Mouse (Mus musculus): Measurements from ENCODE around the gene Tmem208. TPM values are rescaled to one million over a fixed set of nuclear protein-coding genes. Genes with fewer than 3 reads are reported as not detected.
A peak's percentile ranks its signal among the peaks of the same experiment; 100 is the strongest.

The Tmem208 gene
- polyA plus RNA-seq, 1 experiment from 2014 or later: 91.4 TPM

DNA sequence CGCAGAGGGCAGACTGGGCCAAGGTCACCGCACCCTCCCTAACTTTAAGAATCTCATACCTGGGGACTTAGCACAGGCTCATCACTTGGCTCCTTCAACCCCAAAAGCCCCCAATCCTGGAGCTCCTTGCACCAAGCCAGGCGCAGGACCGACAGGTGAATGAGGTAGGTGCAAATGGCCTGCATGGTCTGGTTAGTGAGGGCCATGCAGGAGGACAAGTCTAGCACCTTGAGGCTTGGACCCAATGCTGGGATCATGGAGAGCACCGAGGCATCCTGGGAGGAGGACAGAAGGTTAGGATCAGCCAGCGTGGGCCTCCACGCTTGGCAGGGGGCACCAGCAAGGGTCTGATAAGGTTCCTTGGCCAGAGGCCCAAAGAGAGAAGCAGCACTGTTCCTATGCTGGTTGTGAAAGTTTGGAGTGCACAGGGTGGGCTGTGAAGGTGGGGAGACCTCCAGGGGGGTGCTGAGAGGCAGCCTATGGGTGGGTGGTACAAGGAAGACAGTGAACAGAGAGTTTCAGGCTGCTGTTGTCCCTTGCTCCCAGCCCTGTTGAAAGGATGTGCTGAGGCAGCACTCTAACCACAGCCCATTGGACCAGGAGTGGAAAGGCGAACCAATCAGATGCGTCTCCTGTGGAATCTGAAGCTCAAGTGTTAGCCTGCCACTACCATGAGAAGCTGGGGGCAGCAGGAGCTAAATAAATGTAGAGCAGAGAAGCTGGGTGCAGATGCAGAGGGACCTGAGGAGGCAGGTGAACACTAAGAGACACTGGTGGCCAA is 12.3 kb upstream of the Tmem208 start:
- Histone ChIP-seq H3K36me3 (ENCODE audit: control insufficient read depth, insufficient read depth, low read length) (peaks cover 7% of the 10 kb centered on the region), H3K9me3 (ENCODE audit: control insufficient read depth, low read length) (no peaks in the 10 kb centered on the region), H3K9ac (ENCODE audit: low read length) (no peak overlapping the region), H3K4me3 (ENCODE audit: low read depth, low read length) (no peak overlapping the region), H3K27ac (ENCODE audit: low read depth, low read length) (no peak overlapping the region), H3K27me3 (ENCODE audit: control insufficient read depth, insufficient read depth, low read length) (no peaks in the 10 kb centered on the region), H3K4me1 (ENCODE audit: control insufficient read depth, insufficient read depth, low read length) (no peaks in the 10 kb centered on the region), H3K4me2 (no peak overlapping the region)
- ATAC-seq (ENCODE audit: low FRiP score) (no peak), DNase-seq (ENCODE audit: low spot score, missing footprints) (peak; percentile 65)
- WGBS: 82% methylated on average over 9 of the region's 9 CpGs

DNA sequence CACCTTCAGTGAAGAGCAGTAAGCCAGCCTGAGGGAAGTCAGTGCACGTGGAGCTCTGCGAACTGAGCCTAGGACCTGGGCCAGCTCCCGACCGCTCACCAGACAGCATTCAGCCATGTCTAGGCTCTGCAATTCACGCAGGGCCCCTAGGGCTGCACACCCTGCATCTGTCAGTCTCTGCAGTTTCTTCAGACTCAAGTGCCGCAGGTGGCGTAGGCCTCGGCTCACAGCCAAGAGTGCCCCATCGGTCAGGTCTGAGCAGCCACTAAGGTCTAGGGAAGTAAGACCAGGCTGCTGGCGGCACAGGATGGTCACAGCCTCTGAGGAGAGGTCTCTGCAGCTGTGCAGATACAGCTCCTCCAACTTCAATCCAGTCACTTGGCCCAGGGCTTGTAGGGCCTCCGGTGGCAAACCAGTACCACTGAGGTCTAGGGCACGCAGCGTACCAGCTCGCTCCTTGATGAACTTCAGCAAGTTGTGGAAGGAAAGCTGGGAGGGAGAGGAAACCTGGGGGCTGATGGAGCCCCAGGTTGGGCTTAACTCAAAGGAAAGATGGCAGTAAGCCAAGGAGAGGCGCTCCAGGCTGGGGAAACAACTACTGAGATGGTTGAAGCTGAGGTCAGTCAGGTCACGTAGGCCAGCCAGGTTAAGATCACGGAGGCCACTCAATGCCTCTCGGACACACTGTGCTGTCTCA is 10.9 kb upstream of the Tmem208 start:
- Histone ChIP-seq H3K27me3 (ENCODE audit: control insufficient read depth, insufficient read depth, low read length) (no peaks in the 10 kb centered on the region), H3K9me3 (ENCODE audit: control insufficient read depth, low read length) (no peaks in the 10 kb centered on the region), H3K27ac (ENCODE audit: low read depth, low read length) (no peak overlapping the region), H3K4me3 (ENCODE audit: low read depth, low read length) (no peak overlapping the region), H3K4me1 (ENCODE audit: control insufficient read depth, insufficient read depth, low read length) (no peaks in the 10 kb centered on the region), H3K4me2 (no peak overlapping the region), H3K9ac (ENCODE audit: low read length) (no peak overlapping the region), H3K36me3 (ENCODE audit: control insufficient read depth, insufficient read depth, low read length) (peaks cover 7% of the 10 kb centered on the region)
- ATAC-seq (ENCODE audit: low FRiP score): no peak
- 93% methylated on average over 18 of the region's 18 CpGs for WGBS
- DNase-seq (ENCODE audit: low spot score, missing footprints): peak; percentile 69

- Histone ChIP-seq H3K27me3 (ENCODE audit: control insufficient read depth, insufficient read depth, low read length) (no peaks in the 10 kb centered on the region), H3K4me3 (ENCODE audit: low read depth, low read length) (no peak overlapping the region), H3K4me1 (ENCODE audit: control insufficient read depth, insufficient read depth, low read length) (no peaks in the 10 kb centered on the region), H3K27ac (ENCODE audit: low read depth, low read length) (no peak overlapping the region), H3K9me3 (ENCODE audit: control insufficient read depth, low read length) (no peaks in the 10 kb centered on the region), H3K4me2 (no peak overlapping the region), H3K9ac (ENCODE audit: low read length) (no peak overlapping the region), H3K36me3 (ENCODE audit: control insufficient read depth, insufficient read depth, low read length) (peaks cover 5% of the 10 kb centered on the region)
- no peak for DNase-seq (ENCODE audit: low spot score, missing footprints)
- WGBS: 92% methylated on average over 4 of the region's 4 CpGs
- ATAC-seq (ENCODE audit: low FRiP score): no peak
These were observed 8.2 kb upstream of the Tmem208 start for GRCm38 (mm10) chr8:105317941-105318340.

GRCm38 (mm10) chr8:105318662-105319190 is 7.4 kb upstream of the Tmem208 start:
- Histone ChIP-seq H3K4me1 (ENCODE audit: control insufficient read depth, insufficient read depth, low read length) (no peaks in the 10 kb centered on the region), H3K4me3 (ENCODE audit: low read depth, low read length) (no peak overlapping the region), H3K27ac (ENCODE audit: low read depth, low read length) (no peak overlapping the region), H3K9me3 (ENCODE audit: control insufficient read depth, low read length) (no peaks in the 10 kb centered on the region), H3K4me2 (no peak overlapping the region), H3K9ac (ENCODE audit: low read length) (no peak overlapping the region), H3K36me3 (ENCODE audit: control insufficient read depth, insufficient read depth, low read length) (peaks cover under 1% of the 10 kb centered on the region; the same call in 1 of the 2 replicates), H3K27me3 (ENCODE audit: control insufficient read depth, insufficient read depth, low read length) (no peaks in the 10 kb centered on the region)
- DNase-seq (ENCODE audit: low spot score, missing footprints): no peak
- whole genome bisulfite sequencing: 81% methylated on average over 11 of the region's 11 CpGs
- no peak for ATAC-seq (ENCODE audit: low FRiP score)

DNA sequence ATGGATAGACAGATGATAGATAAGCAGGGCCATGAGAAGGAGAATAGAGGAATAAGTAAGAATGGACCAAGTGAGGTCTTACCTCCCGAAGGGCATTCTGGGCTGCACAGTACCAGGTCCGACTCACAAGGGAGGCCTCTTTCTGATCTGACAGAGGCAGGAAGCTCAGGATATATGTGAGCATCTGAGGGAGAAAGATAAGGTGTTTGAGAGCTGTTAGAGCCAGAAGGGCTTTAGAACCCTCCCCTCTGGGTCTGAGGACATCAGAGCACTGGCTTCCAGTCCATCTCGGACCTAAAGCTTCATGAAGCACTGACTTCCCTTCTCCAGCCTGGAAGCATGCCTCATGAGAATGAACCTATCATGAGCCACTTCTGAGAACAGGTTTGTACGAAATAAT is 3.0 kb upstream of the Tmem208 start:
- Histone ChIP-seq H3K9ac (ENCODE audit: low read length) (no peak overlapping the region), H3K27ac (ENCODE audit: low read depth, low read length) (no peak overlapping the region), H3K9me3 (ENCODE audit: control insufficient read depth, low read length) (no peaks in the 10 kb centered on the region), H3K27me3 (ENCODE audit: control insufficient read depth, insufficient read depth, low read length) (no peaks in the 10 kb centered on the region), H3K4me3 (ENCODE audit: low read depth, low read length) (no peak overlapping the region), H3K36me3 (ENCODE audit: control insufficient read depth, insufficient read depth, low read length) (no peaks in the 10 kb centered on the region), H3K4me2 (no peak overlapping the region), H3K4me1 (ENCODE audit: control insufficient read depth, insufficient read depth, low read length) (peaks cover 12% of the 10 kb centered on the region)
- DNase-seq (ENCODE audit: low spot score, missing footprints): no peak
- no peak for ATAC-seq (ENCODE audit: low FRiP score)
- WGBS: 89% methylated on average over 4 of the region's 4 CpGs

- DNase-seq (ENCODE audit: low spot score, missing footprints) (peak; percentile 88), ATAC-seq (ENCODE audit: low FRiP score) (peak; percentile 78)
- 1% methylated on average over 12 of the region's 12 CpGs for WGBS
These were observed 487 bp upstream of the Tmem208 start for GRCm38 (mm10) chr8:105325641-105326093.

DNA sequence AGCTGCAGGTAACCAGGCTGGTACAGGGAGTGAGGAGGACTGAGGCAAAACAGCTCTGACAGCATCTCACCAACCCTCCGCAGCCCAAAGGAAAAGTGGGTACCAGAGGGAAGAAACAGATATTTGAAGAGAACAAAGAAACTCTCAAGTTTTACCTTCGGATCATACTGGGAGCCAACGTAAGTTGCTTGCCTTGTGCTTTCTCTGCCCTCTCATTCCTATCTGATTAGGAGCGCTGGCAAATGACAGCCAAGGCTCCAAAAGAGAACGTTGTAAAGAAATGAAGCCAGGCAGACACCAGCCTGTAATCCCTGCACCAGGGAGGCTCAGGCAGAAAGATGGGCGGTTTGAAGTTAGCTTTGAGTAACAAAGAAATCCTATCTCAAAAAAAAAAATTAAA is 814 bp downstream of the Tmem208 start:
- Histone ChIP-seq H3K4me1 (ENCODE audit: control insufficient read depth, insufficient read depth, low read length) (peaks cover 12% of the 10 kb centered on the region), H3K36me3 (ENCODE audit: control insufficient read depth, insufficient read depth, low read length) (peaks cover 27% of the 10 kb centered on the region), H3K9me3 (ENCODE audit: control insufficient read depth, low read length) (no peaks in the 10 kb centered on the region), H3K27ac (ENCODE audit: low read depth, low read length) (no peak overlapping the region), H3K4me2 (peak overlapping the region; percentile 78), H3K4me3 (ENCODE audit: low read depth, low read length) (peak overlapping the region; percentile 77), H3K27me3 (ENCODE audit: control insufficient read depth, insufficient read depth, low read length) (no peaks in the 10 kb centered on the region), H3K9ac (ENCODE audit: low read length) (peak overlapping the region; percentile 74)
- DNase-seq (ENCODE audit: low spot score, missing footprints): no peak
- ATAC-seq (ENCODE audit: low FRiP score): no peak
- WGBS: 50% methylated on average over 6 of the region's 6 CpGs

More at GRCm38 (mm10) chr8:105325641-105326093, 487 bp upstream of the Tmem208 start:
- Histone ChIP-seq H3K9ac (ENCODE audit: low read length) (peak overlapping the region; percentile 74), H3K9me3 (ENCODE audit: control insufficient read depth, low read length) (no peaks in the 10 kb centered on the region), H3K4me1 (ENCODE audit: control insufficient read depth, insufficient read depth, low read length) (peaks cover 12% of the 10 kb centered on the region), H3K27me3 (ENCODE audit: control insufficient read depth, insufficient read depth, low read length) (no peaks in the 10 kb centered on the region), H3K4me3 (ENCODE audit: low read depth, low read length) (peak overlapping the region; percentile 77), H3K4me2 (peak overlapping the region; percentile 78), H3K36me3 (ENCODE audit: control insufficient read depth, insufficient read depth, low read length) (peaks cover 17% of the 10 kb centered on the region; the same call in 1 of the 2 replicates), H3K27ac (ENCODE audit: low read depth, low read length) (no peak overlapping the region)

DNA sequence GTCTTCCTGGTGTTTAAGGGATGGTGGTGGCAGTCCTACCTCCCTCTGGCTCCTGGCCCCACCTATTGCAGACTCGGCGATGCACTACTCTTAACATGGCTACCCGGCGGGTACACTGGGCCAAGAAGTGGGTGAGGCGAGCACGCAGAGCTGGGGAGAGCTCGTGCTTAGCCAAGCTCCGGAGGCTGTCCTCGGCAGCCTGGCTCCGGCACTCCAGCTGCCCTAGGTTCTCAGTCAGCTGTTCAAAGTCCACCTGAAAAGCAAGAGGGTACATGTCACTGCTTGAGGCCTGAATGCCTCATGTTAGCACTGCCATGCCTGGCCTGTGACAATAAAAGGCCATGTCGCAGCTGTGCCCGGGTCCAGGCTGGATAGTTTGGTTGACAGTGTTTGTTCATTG is 4.2 kb downstream of the Tmem208 start:
- H3K9ac ChIP-seq (ENCODE audit: low read length): no peak overlapping the region
- peaks cover 34% of the 10 kb centered on the region for H3K36me3 ChIP-seq (ENCODE audit: control insufficient read depth, insufficient read depth, low read length)
- DNase-seq (ENCODE audit: low spot score, missing footprints) (no peak), ATAC-seq (ENCODE audit: low FRiP score) (no peak)
- H3K4me1 ChIP-seq (ENCODE audit: control insufficient read depth, insufficient read depth, low read length): peaks cover 10% of the 10 kb centered on the region
- H3K27me3 ChIP-seq (ENCODE audit: control insufficient read depth, insufficient read depth, low read length): no peaks in the 10 kb centered on the region
- H3K27ac ChIP-seq (ENCODE audit: low read depth, low read length): no peak overlapping the region
- no peaks in the 10 kb centered on the region for H3K9me3 ChIP-seq (ENCODE audit: control insufficient read depth, low read length)
- no peak overlapping the region for H3K4me3 ChIP-seq (ENCODE audit: low read depth, low read length)
- WGBS: 96% methylated on average over 12 of the region's 12 CpGs
- no peak overlapping the region for H3K4me2 ChIP-seq

DNA sequence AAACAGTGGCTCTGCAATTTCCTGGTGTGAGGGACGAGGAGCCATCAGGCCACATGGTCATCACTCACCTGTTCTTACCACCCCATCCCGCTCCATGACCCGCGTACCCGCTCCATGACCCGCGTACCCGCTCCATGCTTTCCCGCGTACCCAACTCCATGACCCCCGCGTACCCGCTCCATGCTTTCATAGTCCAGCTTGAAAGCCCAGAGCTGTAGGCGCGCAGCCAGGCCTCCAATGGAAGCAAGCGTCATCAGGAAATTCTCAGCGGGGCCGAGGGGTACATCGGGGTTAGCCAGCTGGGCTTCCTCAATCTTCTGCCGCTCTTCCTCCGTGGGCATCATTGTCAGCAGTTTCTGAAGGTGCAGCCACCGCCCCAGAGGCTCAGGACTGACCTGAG is 5.3 kb downstream of the Tmem208 start:
- DNase-seq (ENCODE audit: low spot score, missing footprints) (no peak), ATAC-seq (ENCODE audit: low FRiP score) (no peak)
- Histone ChIP-seq H3K27me3 (ENCODE audit: control insufficient read depth, insufficient read depth, low read length) (no peaks in the 10 kb centered on the region), H3K4me1 (ENCODE audit: control insufficient read depth, insufficient read depth, low read length) (peaks cover 7% of the 10 kb centered on the region; the same call in 1 of the 2 replicates), H3K9ac (ENCODE audit: low read length) (no peak overlapping the region), H3K36me3 (ENCODE audit: control insufficient read depth, insufficient read depth, low read length) (peaks cover 34% of the 10 kb centered on the region), H3K4me2 (no peak overlapping the region), H3K27ac (ENCODE audit: low read depth, low read length) (no peak overlapping the region), H3K9me3 (ENCODE audit: control insufficient read depth, low read length) (no peaks in the 10 kb centered on the region), H3K4me3 (ENCODE audit: low read depth, low read length) (no peak overlapping the region)
- 97% methylated on average over 22 of the region's 22 CpGs for WGBS

All from midbrain, embryonic 11.5 days (tissue).